Mouse (Mus musculus): Measurements from ENCODE around the gene 2010111I01Rik.

DNA sequence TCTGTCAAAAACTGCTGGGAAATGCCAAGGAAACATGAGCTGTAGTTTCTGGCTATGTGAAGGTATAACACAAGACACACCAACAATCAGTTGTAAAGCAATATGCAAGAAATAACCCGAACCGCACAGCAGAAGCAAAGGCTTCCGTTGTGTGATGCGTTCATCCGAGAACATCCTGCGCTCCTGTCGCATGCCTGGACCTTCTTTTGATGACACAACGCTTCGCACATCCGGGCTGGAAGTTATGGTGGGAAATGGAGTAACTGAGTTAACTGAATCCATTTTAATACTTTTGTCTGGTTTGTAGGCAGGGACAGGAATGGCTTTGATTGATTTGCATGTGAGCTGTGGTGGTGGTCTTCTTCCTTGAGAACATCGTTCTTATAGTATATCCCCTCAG is 282.9 kb downstream of the 2010111I01Rik start:
- TF ChIP-seq POLR2A (IDR thresholded peaks at IDR 0.05; ENCODE audit: insufficient read depth, low read length): no peak
- TF ChIP-seq EP300 (IDR thresholded peaks at IDR 0.05; ENCODE audit: insufficient read depth, low read depth, low read length): no peak
- TF ChIP-seq CTCF (IDR thresholded peaks at IDR 0.05; ENCODE audit: low read depth, low read length): no peak
